Mouse (Mus musculus) bone marrow, adult 2 months (tissue): ENCODE data around the gene Tmem11.

Experiments used
- CTCF ChIP-seq: fragments of 200-500 bp; IDR thresholded peaks from 2 replicates; pipeline ENCODE4 v1.5.1; 2011; ENCODE audit warnings: low read length, control low read depth; ENCODE audit not compliant: control insufficient read depth, insufficient read depth
- POLR2A ChIP-seq: fragments of 200-500 bp; IDR thresholded peaks from 2 replicates; pipeline ENCODE4 v1.6.1; 2011; ENCODE audit warnings: low read depth, mild to moderate bottlenecking, control low read depth, low read length, borderline replicate concordance; ENCODE audit not compliant: control insufficient read depth

- TF ChIP-seq CTCF, result no peak
- TF ChIP-seq POLR2A, result no peak
Observed at GRCm38 (mm10) chr11:60841467-60842200, 37.4 kb downstream of the Tmem11 start.
